Mouse (Mus musculus): ENCODE results near the gene Kcnc1. TPM values are rescaled to one million over a fixed set of nuclear protein-coding genes. Genes with fewer than 3 reads are reported as not detected.

Kcnc1 gene
- total and polyA plus RNA-seq, 3 experiments, result not detected

DNA sequence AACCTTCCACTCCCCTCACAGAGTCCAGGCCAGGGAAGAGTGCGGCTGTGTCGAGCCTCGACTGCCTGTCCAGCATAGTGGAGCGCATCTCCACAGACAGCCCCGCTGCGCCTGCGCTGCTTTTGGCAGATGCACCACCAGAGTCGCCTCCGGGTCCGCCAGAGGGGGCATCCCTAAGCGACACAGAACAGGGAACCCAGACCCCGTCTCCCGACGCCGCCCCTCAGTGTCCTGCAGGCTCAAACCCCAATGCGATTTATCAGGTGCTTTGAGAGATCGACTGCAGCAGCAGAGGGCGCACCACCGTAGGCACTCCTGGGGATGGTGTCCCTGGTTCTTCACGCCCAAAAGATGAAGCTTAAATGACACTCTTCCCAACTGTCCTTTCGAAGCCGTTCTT is 18.2 kb upstream of the Kcnc1 start:
- no peak for DNase-seq (ENCODE audit: low read depth, low spot score)
- no peaks in the 10 kb centered on the region for H3K4me1 ChIP-seq (ENCODE audit: control insufficient read depth in 1 of 2, insufficient read depth in 2 of 2, low read length in 2 of 2)
- TF ChIP-seq EP300 (IDR thresholded peaks at IDR 0.05; ENCODE audit: low read depth in 1 of 2, low read length in 2 of 2) (no peak), CTCF (IDR thresholded peaks at IDR 0.05 in 2 of 3, conservative IDR thresholded peaks at IDR 0.05 in 1 of 3; ENCODE audit: control insufficient read depth in 1 of 3, insufficient read depth in 1 of 3, low read depth in 2 of 3, low read length in 3 of 3, poor library complexity in 1 of 3, severe bottlenecking in 1 of 3) (0 out of 6 replicates have a peak, but pooled peaks of 1 of the 3 experiments have one; percentile 4), GABPA (IDR thresholded peaks at IDR 0.05; ENCODE audit: low read depth, low read length) (no peak), ELF1 (IDR thresholded peaks at IDR 0.05; ENCODE audit: low read depth, low read length) (no peak)
- H3K9ac ChIP-seq (ENCODE audit: control insufficient read depth, low read depth, low read length, poor library complexity, severe bottlenecking), result no peak overlapping the region
- no peaks in the 10 kb centered on the region; a peak in 1 of 4 replicates for H3K27me3 ChIP-seq (ENCODE audit: control insufficient read depth in 1 of 2, insufficient read depth in 2 of 2, low read length in 2 of 2)
- H3K79me2 ChIP-seq (ENCODE audit: control insufficient read depth, insufficient read depth, low read length, poor library complexity), result no peaks in the 10 kb centered on the region
- H3K4me3 ChIP-seq (ENCODE audit: control insufficient read depth in 1 of 2, insufficient read depth in 1 of 2, low read depth in 2 of 2, low read length in 2 of 2), result no peak overlapping the region
- H3K27ac ChIP-seq (ENCODE audit: control insufficient read depth, low read depth, low read length), result no peak overlapping the region
- no peaks in the 10 kb centered on the region for H3K9me3 ChIP-seq (replicated peaks; ENCODE audit: insufficient read depth, low read length)
- no peaks in the 10 kb centered on the region for H3K36me3 ChIP-seq (ENCODE audit: control insufficient read depth in 1 of 2, insufficient read depth in 2 of 2, low read length in 2 of 2)

DNA sequence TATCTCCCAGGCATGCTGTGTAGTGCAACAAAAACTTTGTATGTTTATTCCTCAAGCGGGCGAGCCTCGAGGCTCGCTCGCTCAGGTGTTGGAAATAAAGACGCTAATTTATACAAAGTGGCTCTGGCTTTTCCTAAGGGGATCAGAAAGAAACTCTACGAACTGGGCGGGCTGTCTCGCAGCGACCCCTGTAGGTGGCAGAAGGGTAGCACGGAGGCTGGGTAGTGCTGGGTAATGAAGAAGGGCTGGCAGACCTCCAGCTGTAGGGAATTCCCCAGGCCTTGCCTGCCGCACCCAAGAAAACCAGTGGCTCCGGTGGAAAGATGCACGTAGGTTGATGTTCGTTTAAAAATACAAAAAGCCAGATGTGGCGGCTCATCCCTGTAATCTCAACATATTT is 17.3 kb upstream of the Kcnc1 start:
- H3K9me3 ChIP-seq (replicated peaks; ENCODE audit: insufficient read depth, low read length), result no peaks in the 10 kb centered on the region
- no peaks in the 10 kb centered on the region for H3K79me2 ChIP-seq (ENCODE audit: control insufficient read depth, insufficient read depth, low read length, poor library complexity)
- H3K4me3 ChIP-seq (ENCODE audit: control insufficient read depth in 1 of 2, insufficient read depth in 1 of 2, low read depth in 2 of 2, low read length in 2 of 2), result no peak overlapping the region
- no peak overlapping the region for H3K27ac ChIP-seq (ENCODE audit: control insufficient read depth, low read depth, low read length)
- no peak for TF ChIP-seq CHD1 (IDR thresholded peaks at IDR 0.05; ENCODE audit: low read depth, low read length)
- no peak; the same call in 1 of the 2 replicates for TF ChIP-seq RAD21 (IDR thresholded peaks at IDR 0.05; ENCODE audit: low read depth, low read length)
- peak; percentile 24 to 60 (median 26); a peak in 5 of 6 replicates for TF ChIP-seq CTCF (IDR thresholded peaks at IDR 0.05 in 2 of 3, conservative IDR thresholded peaks at IDR 0.05 in 1 of 3; ENCODE audit: control insufficient read depth in 1 of 3, insufficient read depth in 1 of 3, low read depth in 2 of 3, low read length in 3 of 3, poor library complexity in 1 of 3, severe bottlenecking in 1 of 3)
- TF ChIP-seq MXI1 (IDR thresholded peaks at IDR 0.05; ENCODE audit: low read depth, low read length), result no peak
- TF ChIP-seq MAX (IDR thresholded peaks at IDR 0.05; ENCODE audit: low read length), result no peak
- H3K9ac ChIP-seq (ENCODE audit: control insufficient read depth, low read depth, low read length, poor library complexity, severe bottlenecking), result no peak overlapping the region
- H3K27me3 ChIP-seq (ENCODE audit: control insufficient read depth in 1 of 2, insufficient read depth in 2 of 2, low read length in 2 of 2), result no peaks in the 10 kb centered on the region; a peak in 1 of 4 replicates
- DNase-seq (ENCODE audit: low read depth, low spot score), result peak; percentile 6
- no peaks in the 10 kb centered on the region for H3K4me1 ChIP-seq (ENCODE audit: control insufficient read depth in 1 of 2, insufficient read depth in 2 of 2, low read length in 2 of 2)
- H3K36me3 ChIP-seq (ENCODE audit: control insufficient read depth in 1 of 2, insufficient read depth in 2 of 2, low read length in 2 of 2), result no peaks in the 10 kb centered on the region

DNA sequence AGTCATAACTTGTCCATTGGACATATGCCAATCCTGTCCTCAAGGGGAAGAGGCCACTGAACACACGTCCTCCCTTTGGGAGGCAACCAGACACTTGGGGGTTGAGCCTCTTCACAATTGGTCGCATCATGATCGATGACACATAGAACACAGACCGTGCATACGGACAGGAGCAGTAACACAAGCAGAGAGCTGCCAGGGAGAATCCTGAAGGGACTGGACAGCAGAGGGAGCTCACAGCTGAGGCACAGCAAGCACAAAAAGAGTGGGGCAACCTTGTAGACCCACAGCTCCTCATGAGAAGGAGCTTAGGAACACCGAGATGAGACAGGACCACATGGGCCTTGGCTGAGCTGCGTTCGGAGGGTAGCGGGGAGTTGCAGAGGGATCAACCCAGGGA is 15.7 kb upstream of the Kcnc1 start:
- Histone ChIP-seq H3K27ac (ENCODE audit: control insufficient read depth, low read depth, low read length) (no peak overlapping the region), H3K79me2 (ENCODE audit: control insufficient read depth, insufficient read depth, low read length, poor library complexity) (no peaks in the 10 kb centered on the region), H3K4me1 (ENCODE audit: control insufficient read depth in 1 of 2, insufficient read depth in 2 of 2, low read length in 2 of 2) (no peaks in the 10 kb centered on the region), H3K27me3 (ENCODE audit: control insufficient read depth in 1 of 2, insufficient read depth in 2 of 2, low read length in 2 of 2) (no peaks in the 10 kb centered on the region; a peak in 1 of 4 replicates), H3K9me3 (replicated peaks; ENCODE audit: insufficient read depth, low read length) (no peaks in the 10 kb centered on the region), H3K9ac (ENCODE audit: control insufficient read depth, low read depth, low read length, poor library complexity, severe bottlenecking) (no peak overlapping the region), H3K36me3 (ENCODE audit: control insufficient read depth in 1 of 2, insufficient read depth in 2 of 2, low read length in 2 of 2) (no peaks in the 10 kb centered on the region), H3K4me3 (ENCODE audit: control insufficient read depth in 1 of 2, insufficient read depth in 1 of 2, low read depth in 2 of 2, low read length in 2 of 2) (no peak overlapping the region)
- no peak for DNase-seq (ENCODE audit: low read depth, low spot score)
- TF ChIP-seq UBTF (IDR thresholded peaks at IDR 0.05; ENCODE audit: borderline replicate concordance, insufficient read depth, low read depth, low read length), result no peak
- TF ChIP-seq GABPA (IDR thresholded peaks at IDR 0.05; ENCODE audit: low read depth, low read length), result no peak
- no peak for TF ChIP-seq ETS1 (IDR thresholded peaks at IDR 0.05; ENCODE audit: low read depth, low read length)
- no peak for TF ChIP-seq NRF1 (IDR thresholded peaks at IDR 0.05; ENCODE audit: insufficient read depth, low read depth, low read length, poor library complexity, severe bottlenecking)
- TF ChIP-seq MAZ (IDR thresholded peaks at IDR 0.05; ENCODE audit: low read depth, low read length), result no peak

Data from MEL (cell line).